In genomic region chr11:53308884-53309310, GRCm38 (mm10) we compare ENCODE assay signal across 8 mouse cellular contexts. TPM values are rescaled to one million over a fixed set of nuclear protein-coding genes. Genes with fewer than 3 reads are reported as not detected.
DNase-seq lines count a peak whose midpoint lies in the region; ATAC-seq lines count a peak whose summit lies in the region.

No protein-coding gene starts in this region.

- peak; percentile 44 for ATAC-seq in common myeloid progenitor, adult 5-6 weeks (replicated peaks; ENCODE audit: low read depth, poor library complexity, severe bottlenecking)
- peak; percentile 85 for ATAC-seq in heart, embryonic 15.5 days (replicated peaks; ENCODE audit: insufficient number of reproducible peaks, insufficient read depth, low FRiP score, low read depth)
- ATAC-seq in limb, embryonic 15.5 days (ENCODE audit: insufficient number of reproducible peaks, low FRiP score, low TSS enrichment, low read depth): peak; percentile 70; the same call in 1 of the 2 replicates

- peaks cover 25% of the 10 kb centered on the region for H3K4me1 ChIP-seq in heart, embryonic 15.5 days (replicated peaks)
- H3K4me1 ChIP-seq in limb, embryonic 15.5 days: peaks cover 18% of the 10 kb centered on the region

- no peak overlapping the region for H3K9ac ChIP-seq in heart, embryonic 15.5 days
- H3K9ac ChIP-seq in limb, embryonic 15.5 days: no peak overlapping the region

- no peak overlapping the region for H3K4me3 ChIP-seq in heart, embryonic 15.5 days
- no peak overlapping the region for H3K4me3 ChIP-seq in limb, embryonic 15.5 days

- peak overlapping the region; percentile 10; the same call in 1 of the 2 replicates for H3K4me2 ChIP-seq in heart, embryonic 15.5 days
- H3K4me2 ChIP-seq in limb, embryonic 15.5 days: no peak overlapping the region

- no peaks in the 10 kb centered on the region for H3K27me3 ChIP-seq in heart, embryonic 15.5 days
- no peaks in the 10 kb centered on the region for H3K27me3 ChIP-seq in limb, embryonic 15.5 days

- H3K9me3 ChIP-seq in heart, embryonic 15.5 days (replicated peaks): no peaks in the 10 kb centered on the region
- no peaks in the 10 kb centered on the region for H3K9me3 ChIP-seq in limb, embryonic 15.5 days

- DNase-seq in NIH3T3 (ENCODE audit: low read depth): peak; percentile 98
- DNase-seq in testis, postnatal 14 days (ENCODE audit: low spot score): peak; percentile 52
- no peak for DNase-seq in left cerebral cortex, adult 9 months (ENCODE audit: low spot score in 2 of 2)
- DNase-seq in right cerebral cortex, postnatal 36 days (ENCODE audit: low spot score in 2 of 2): no peak
- no peak for DNase-seq in layer of hippocampus, adult 8-10 months (ENCODE audit: low spot score in 2 of 2)

- 10% methylated on average over 2 of the region's 2 CpGs for WGBS in heart, embryonic 15.5 days
- 24% methylated on average over 2 of the region's 2 CpGs for WGBS in limb, embryonic 15.5 days

- H3K36me3 ChIP-seq in heart, embryonic 15.5 days: no peaks in the 10 kb centered on the region
- H3K36me3 ChIP-seq in limb, embryonic 15.5 days: no peaks in the 10 kb centered on the region

- peak overlapping the region; percentile 95 for H3K27ac ChIP-seq in heart, embryonic 15.5 days
- peak overlapping the region; percentile 73 for H3K27ac ChIP-seq in limb, embryonic 15.5 days

RNA-seq across cellular contexts. Expression of gene Hspa4, which starts 8.6 kb away (rescaled TPM):
- 558 and 573 TPM in 2 replicates for total RNA-seq in common myeloid progenitor, adult 5-6 weeks (2017)
- polyA plus RNA-seq in heart, embryonic 15.5 days (2015; fragmentation: Nextera tagmentation; extraction: Ambion mirVana): 58.0 and 61.5 TPM in 2 replicates
- 66.2 and 73.6 TPM in 2 replicates for polyA plus RNA-seq in limb, embryonic 15.5 days (2015; fragmentation: Nextera tagmentation; extraction: Ambion mirVana)
- 100 to 1,000 TPM; 148 to 190 (median 168) TPM for total RNA-seq in layer of hippocampus, adult 8-10 months (2022)

RNA-seq across cellular contexts. Expression of gene Zcchc10, which starts 15.6 kb away (rescaled TPM):
- 9.6 and 22.0 TPM in 2 replicates for total RNA-seq in common myeloid progenitor, adult 5-6 weeks (2017)
- 12.2 and 14.3 TPM in 2 replicates for polyA plus RNA-seq in heart, embryonic 15.5 days (2015; fragmentation: Nextera tagmentation; extraction: Ambion mirVana)
- 17.8 and 18.4 TPM in 2 replicates for polyA plus RNA-seq in limb, embryonic 15.5 days (2015; fragmentation: Nextera tagmentation; extraction: Ambion mirVana)
- total RNA-seq in layer of hippocampus, adult 8-10 months (2022): 10 to 100 TPM in 2 of 4 experiments, 1 to 10 TPM in 2; 9.6 to 17.5 (median 11.0) TPM

RNA-seq across cellular contexts. Expression of gene Aff4, which starts 41.7 kb away (rescaled TPM):
- total RNA-seq in common myeloid progenitor, adult 5-6 weeks (2017): 65.0 and 90.0 TPM in 2 replicates
- polyA plus RNA-seq in heart, embryonic 15.5 days (2015; fragmentation: Nextera tagmentation; extraction: Ambion mirVana): 30.5 and 37.7 TPM in 2 replicates
- polyA plus RNA-seq in limb, embryonic 15.5 days (2015; fragmentation: Nextera tagmentation; extraction: Ambion mirVana): 38.5 and 50.7 TPM in 2 replicates
- 100 to 1,000 TPM; 195 to 259 (median 219) TPM for total RNA-seq in layer of hippocampus, adult 8-10 months (2022)

Comparison
In these comparisons a context has a peak if more than half of its experiments do, and no peak if none do; other contexts are left out.
1. DNase-seq: peak in NIH3T3 (single experiment) and testis, postnatal 14 days (single experiment); none in left cerebral cortex, adult 9 months (0 of 2), right cerebral cortex, postnatal 36 days (0 of 2) and layer of hippocampus, adult 8-10 months (0 of 2).
2. Peak in every context shown above with its lines, with median percentiles within 50 percentile points of each other: ATAC-seq.